Mouse (Mus musculus) lung, embryonic 16.5 days (tissue): ENCODE data around the gene Igf1r. TPM values are rescaled to one million over a fixed set of nuclear protein-coding genes. Genes with fewer than 3 reads are reported as not detected.

Experiments
- ATAC-seq: fragments of 200-750 bp; cut with Nextera tagmentation; 2 replicates; pipeline ENCODE4 v1.8.0; 2017; ENCODE audit warnings: low read depth, mild to moderate bottlenecking, moderate library complexity
- H3K27ac ChIP-seq: fragments of 300-500 bp; sonication (generic); 2 replicates; pipeline ENCODE4 v1.5.1; 2014; ENCODE audit warnings: mild to moderate bottlenecking, control low read depth, low read length
- H3K27me3 ChIP-seq: fragments of 300-500 bp; sonication (generic); 2 replicates; pipeline ENCODE4 v1.6.1; 2014; ENCODE audit warnings: low read depth, low read length, mixed read lengths; ENCODE audit not compliant: control insufficient read depth, insufficient read depth
- H3K36me3 ChIP-seq: fragments of 300-500 bp; sonication (generic); 2 replicates; pipeline ENCODE4 v1.6.1; 2014; ENCODE audit warnings: low read length; ENCODE audit not compliant: control insufficient read depth, insufficient read depth
- H3K4me1 ChIP-seq: fragments of 300-500 bp; sonication (generic); replicated peaks from 2 replicates; pipeline ENCODE4 v1.6.1; 2014; ENCODE audit warnings: low read length, mixed read lengths; ENCODE audit not compliant: control insufficient read depth, insufficient read depth
- H3K4me2 ChIP-seq: fragments of 300-500 bp; sonication (generic); 2 replicates; pipeline ENCODE4 v1.6.1; 2014; ENCODE audit warnings: low read depth, low read length, control low read depth
- H3K4me3 ChIP-seq: fragments of 300-500 bp; sonication (generic); 2 replicates; pipeline ENCODE4 v1.5.1; 2014; ENCODE audit warnings: mild to moderate bottlenecking, low read length, control low read depth
- H3K9ac ChIP-seq: fragments of 300-500 bp; sonication (generic); 2 replicates; pipeline ENCODE4 v1.6.1; 2014; ENCODE audit warnings: low read length, control low read depth
- H3K9me3 ChIP-seq: fragments of 300-500 bp; sonication (generic); 2 replicates; pipeline ENCODE4 v1.6.1; 2016; ENCODE audit warnings: low read length; ENCODE audit not compliant: control insufficient read depth
- WGBS: fragments of 180-500 bp; shearing (Covaris S2); extraction: QIAGEN DNeasy Blood & Tissue Kit; methylation state at CpG from one replicate; pipeline ENCODE4 v1.1.7; 2014; 5-methylcytosine and 5-hydroxymethylcytosine counted together
- polyA plus RNA-seq: library from polyadenylated mRNA; unstranded; fragments of >200 nt; fragmentation: Nextera tagmentation; extraction: Ambion mirVana; gene quantifications from 2 replicates; pipeline ENCODE4 v1.2.1, GENCODE M21; 2015

Gene Igf1r
- polyA plus RNA-seq, 1 experiment from 2014 or later = 19.9 TPM

DNA sequence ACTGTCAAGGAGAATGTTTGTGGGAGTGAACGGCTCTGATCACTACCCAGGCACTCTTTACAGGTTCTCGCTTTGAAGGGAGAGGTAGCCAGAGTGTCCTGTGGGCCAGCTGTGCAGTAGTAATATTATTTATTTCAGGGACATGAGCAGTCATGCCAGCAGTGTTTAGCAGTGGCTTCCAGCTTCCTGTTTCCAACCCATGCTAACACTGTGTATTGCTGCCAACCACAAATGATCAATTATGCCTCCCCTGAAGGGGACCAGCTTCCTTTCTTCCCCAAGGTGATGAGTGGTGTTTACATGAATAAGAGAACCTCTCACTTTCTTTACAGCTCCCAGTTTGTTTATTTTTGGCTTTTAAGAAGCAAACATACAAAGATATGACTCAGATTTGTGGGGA lies 28.4 kb upstream of the Igf1r start:
- Histone ChIP-seq H3K4me3 (no peak overlapping the region), H3K36me3 (no peaks in the 10 kb centered on the region), H3K27me3 (no peaks in the 10 kb centered on the region; the same call in 1 of the 2 replicates), H3K27ac (no peak overlapping the region), H3K9ac (no peak overlapping the region), H3K4me2 (no peak overlapping the region), H3K9me3 (no peaks in the 10 kb centered on the region), H3K4me1 (peaks cover 13% of the 10 kb centered on the region)
- 28% methylated on average over 2 of the region's 2 CpGs for WGBS
- ATAC-seq = peak; percentile 28; the same call in 1 of the 2 replicates

- Histone ChIP-seq H3K27ac (no peak overlapping the region), H3K4me2 (no peak overlapping the region), H3K4me1 (peaks cover 7% of the 10 kb centered on the region; the same call in 1 of the 2 replicates), H3K36me3 (no peaks in the 10 kb centered on the region), H3K4me3 (no peak overlapping the region), H3K9ac (no peak overlapping the region), H3K27me3 (no peaks in the 10 kb centered on the region; the same call in 1 of the 2 replicates), H3K9me3 (no peaks in the 10 kb centered on the region)
- no peak for ATAC-seq
- WGBS = 66% methylated on average over 3 of the region's 3 CpGs
Observed at GRCm38 (mm10) chr7:67930132-67930531, 22.5 kb upstream of the Igf1r start.

DNA sequence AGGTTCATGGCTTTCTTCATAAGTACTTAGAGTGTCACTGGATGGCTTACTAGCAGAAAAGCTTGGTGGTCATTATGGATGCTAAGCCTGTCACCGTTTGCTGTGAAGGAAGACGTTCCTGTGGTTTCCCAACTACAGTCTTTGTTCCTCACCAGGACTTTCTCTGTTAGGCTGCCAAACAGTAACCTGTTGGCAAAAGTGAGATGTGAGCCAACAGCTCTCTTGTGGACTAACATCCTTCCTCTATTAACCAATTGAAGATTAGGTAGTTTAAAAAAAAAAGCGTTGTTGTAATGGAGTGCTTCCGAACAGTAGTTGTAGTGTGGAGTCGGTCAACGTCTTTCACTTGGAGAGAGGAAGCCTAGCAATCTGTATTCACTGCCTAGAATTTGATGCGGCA lies 15.8 kb upstream of the Igf1r start:
- Histone ChIP-seq H3K4me1 (0 out of 2 replicates have a peak, but pooled peaks cover 4% of the 10 kb centered on the region), H3K27ac (no peak overlapping the region), H3K36me3 (no peaks in the 10 kb centered on the region), H3K27me3 (no peaks in the 10 kb centered on the region), H3K9me3 (no peaks in the 10 kb centered on the region), H3K9ac (no peak overlapping the region), H3K4me3 (no peak overlapping the region), H3K4me2 (no peak overlapping the region)
- 71% methylated on average over 7 of the region's 7 CpGs for WGBS
- no peak for ATAC-seq

GRCm38 (mm10) chr7:67943805-67944204 lies 8.8 kb upstream of the Igf1r start:
- no peak overlapping the region for H3K4me3 ChIP-seq
- no peaks in the 10 kb centered on the region for H3K4me1 ChIP-seq
- no peak overlapping the region for H3K9ac ChIP-seq
- H3K36me3 ChIP-seq = no peaks in the 10 kb centered on the region
- no peak overlapping the region for H3K4me2 ChIP-seq
- H3K9me3 ChIP-seq = no peaks in the 10 kb centered on the region
- 56% methylated on average over 9 of the region's 9 CpGs for WGBS
- no peak for ATAC-seq
- H3K27ac ChIP-seq = no peak overlapping the region
- no peaks in the 10 kb centered on the region for H3K27me3 ChIP-seq

DNA sequence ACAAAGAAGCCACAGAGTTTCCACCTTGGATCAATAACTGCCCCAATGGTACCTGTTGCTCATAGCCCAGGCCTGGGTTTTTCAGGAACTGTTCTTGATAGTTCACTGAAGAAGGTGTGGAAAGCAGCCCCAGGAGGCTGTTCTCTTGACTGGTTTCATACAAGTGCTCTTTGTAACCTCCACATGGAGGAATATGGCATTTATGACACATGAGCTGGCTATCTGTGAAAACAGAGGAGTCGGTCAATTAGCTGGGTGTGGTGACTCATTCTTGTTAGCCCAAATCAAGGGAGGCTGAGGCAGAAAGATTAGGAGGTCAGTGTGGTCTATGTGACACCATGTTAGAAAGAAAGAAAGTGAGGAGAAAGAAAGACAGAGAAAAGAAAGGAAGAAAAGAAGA lies 5.7 kb upstream of the Igf1r start:
- H3K4me3 ChIP-seq = no peak overlapping the region
- H3K36me3 ChIP-seq = no peaks in the 10 kb centered on the region
- no peak for ATAC-seq
- H3K9me3 ChIP-seq = no peaks in the 10 kb centered on the region
- no peaks in the 10 kb centered on the region for H3K27me3 ChIP-seq
- H3K27ac ChIP-seq = no peak overlapping the region
- H3K4me1 ChIP-seq = no peaks in the 10 kb centered on the region
- H3K4me2 ChIP-seq = no peak overlapping the region
- H3K9ac ChIP-seq = no peak overlapping the region
- WGBS = 56% methylated on average over 1 of the region's 1 CpGs

DNA sequence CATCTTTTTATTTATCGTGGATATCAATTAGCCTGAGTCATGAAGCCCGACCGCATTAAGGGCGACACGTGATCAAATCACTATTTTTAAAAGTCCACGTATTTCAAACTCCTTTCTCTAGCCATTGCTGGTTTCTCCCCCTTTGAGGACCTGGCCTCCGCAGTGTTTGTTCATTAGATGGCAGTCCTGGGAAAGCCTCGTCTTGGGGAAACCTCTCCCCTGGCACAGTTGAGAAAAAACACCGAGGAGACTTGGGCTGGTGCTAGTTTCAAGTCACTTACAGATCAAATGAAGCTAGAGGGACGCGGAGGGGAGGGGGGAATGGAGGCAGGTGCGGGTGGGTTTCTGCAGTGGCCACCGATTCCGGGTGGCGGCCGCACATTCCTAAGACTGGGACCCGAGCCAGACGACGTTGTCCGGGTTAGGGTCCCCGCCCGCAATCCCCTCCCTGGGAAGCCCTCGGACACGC lies 2.2 kb upstream of the Igf1r start:
- peak overlapping the region; percentile 98 for H3K9ac ChIP-seq
- H3K27me3 ChIP-seq = no peaks in the 10 kb centered on the region
- H3K4me1 ChIP-seq = peaks cover 13% of the 10 kb centered on the region
- H3K36me3 ChIP-seq = no peaks in the 10 kb centered on the region
- ATAC-seq = 0 out of 2 replicates have a peak, but pooled peaks have one; percentile 0
- no peaks in the 10 kb centered on the region for H3K9me3 ChIP-seq
- H3K4me3 ChIP-seq = peak overlapping the region; percentile 94
- 2% methylated on average over 22 of the region's 24 CpGs for whole genome bisulfite sequencing
- peak overlapping the region; percentile 100 for H3K27ac ChIP-seq
- H3K4me2 ChIP-seq = peak overlapping the region; percentile 83

DNA sequence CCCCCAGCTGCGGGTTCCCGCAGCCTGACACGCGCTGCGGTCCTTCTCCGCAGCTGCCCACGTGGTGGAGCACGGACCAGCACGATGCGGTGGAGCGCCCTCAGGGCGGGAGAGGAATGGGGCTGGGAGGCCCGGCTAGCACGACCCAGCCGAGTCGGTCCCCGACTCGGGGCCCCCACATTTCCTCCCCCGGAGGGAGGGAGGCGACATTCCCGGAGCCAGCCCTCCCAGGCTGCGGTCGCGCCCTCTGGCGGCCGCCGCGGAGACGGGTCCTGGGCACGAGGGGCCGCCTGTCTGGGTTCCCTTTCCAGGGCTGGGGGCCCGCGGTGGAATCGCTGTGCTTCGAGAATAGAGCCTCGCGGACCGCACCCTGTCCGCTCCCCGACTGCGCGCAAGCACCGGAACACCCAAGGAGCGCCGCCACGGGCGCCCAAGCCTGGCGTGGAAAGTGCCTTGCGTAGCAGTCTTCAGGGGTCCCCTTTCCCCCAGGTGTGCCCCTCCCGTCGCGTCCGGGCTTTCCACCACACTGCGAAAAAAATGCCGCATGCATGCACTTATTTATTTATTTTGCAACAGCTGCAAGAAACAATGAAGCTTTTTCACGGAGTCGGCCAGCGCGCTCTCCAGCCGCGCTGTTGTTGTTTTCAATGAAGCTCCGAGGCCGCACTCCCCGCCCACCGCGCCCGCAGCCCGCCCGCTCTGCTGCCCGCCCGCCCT lies 1.7 kb upstream of the Igf1r start:
- Histone ChIP-seq H3K36me3 (no peaks in the 10 kb centered on the region), H3K27me3 (no peaks in the 10 kb centered on the region), H3K4me3 (peak overlapping the region; percentile 94), H3K4me1 (peaks cover 18% of the 10 kb centered on the region), H3K9ac (peak overlapping the region; percentile 98), H3K4me2 (peak overlapping the region; percentile 83), H3K27ac (peak overlapping the region; percentile 100), H3K9me3 (no peaks in the 10 kb centered on the region)
- peak; percentile 79 for ATAC-seq
- under 1% methylated on average over 57 of the region's 71 CpGs for WGBS

GRCm38 (mm10) chr7:67951532-67952035 lies 1.0 kb upstream of the Igf1r start:
- 0% methylated on average over 32 of the region's 73 CpGs for WGBS
- Histone ChIP-seq H3K27me3 (no peaks in the 10 kb centered on the region), H3K9me3 (no peaks in the 10 kb centered on the region), H3K4me2 (peak overlapping the region; percentile 83), H3K4me1 (peaks cover 20% of the 10 kb centered on the region), H3K27ac (peak overlapping the region; percentile 100), H3K9ac (peak overlapping the region; percentile 98), H3K36me3 (no peaks in the 10 kb centered on the region), H3K4me3 (peak overlapping the region; percentile 94)
- peak; percentile 86 for ATAC-seq

DNA sequence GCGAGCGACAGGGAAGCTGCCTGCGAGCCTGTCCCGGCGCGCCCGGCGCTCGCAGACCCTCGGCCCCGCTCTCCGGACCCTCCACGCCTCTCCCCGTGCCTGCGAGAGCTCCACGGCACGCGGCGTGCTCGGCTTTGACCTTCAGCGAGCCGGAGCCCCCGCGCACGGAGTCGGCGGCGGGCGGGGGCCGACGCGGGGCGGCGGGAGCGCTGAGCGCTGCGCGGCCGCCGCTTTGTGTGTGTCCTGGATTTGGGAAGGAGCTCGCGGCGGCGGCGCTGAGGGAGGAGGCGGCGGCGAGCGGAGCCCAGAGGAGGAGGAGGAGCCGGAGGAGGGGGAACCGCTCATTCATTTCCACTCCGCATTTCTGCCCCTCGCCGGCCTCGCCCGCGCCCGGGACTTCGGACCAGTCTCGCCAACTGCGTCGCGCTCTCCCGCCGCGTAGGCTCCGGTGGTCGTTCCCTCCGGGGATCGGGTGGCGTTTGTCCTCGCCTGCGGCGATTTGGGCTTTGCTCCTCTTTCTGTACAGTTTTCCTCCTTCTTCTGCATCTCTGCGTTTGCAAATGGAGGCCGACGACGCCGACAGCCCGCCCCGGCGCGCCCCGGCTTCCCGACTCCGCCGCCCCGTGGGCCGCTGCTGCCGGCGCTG lies 468 bp upstream of the Igf1r start:
- under 1% methylated on average over 49 of the region's 91 CpGs for WGBS

More for the DNA sequence above, 468 bp upstream of the Igf1r start:
- peaks cover 23% of the 10 kb centered on the region for H3K4me1 ChIP-seq
- H3K4me3 ChIP-seq = peak overlapping the region; percentile 94
- peak overlapping the region; percentile 98 for H3K9ac ChIP-seq
- no peaks in the 10 kb centered on the region for H3K27me3 ChIP-seq
- ATAC-seq = peak; percentile 70
- H3K9me3 ChIP-seq = no peaks in the 10 kb centered on the region
- peak overlapping the region; percentile 100 for H3K27ac ChIP-seq
- no peaks in the 10 kb centered on the region for H3K36me3 ChIP-seq
- peak overlapping the region; percentile 81 for H3K4me2 ChIP-seq
